Mouse (Mus musculus): ENCODE data around the gene Rpusd1. TPM values are rescaled to one million over a fixed set of nuclear protein-coding genes. Genes with fewer than 3 reads are reported as not detected.
"Not testable (repeated sequence)": the region's sequence is repeated elsewhere in the genome, so short reads cannot be mapped to it uniquely, and the experiment has no call there.

The Rpusd1 gene
- polyA plus RNA-seq, 1 experiment, result 10.1 TPM

DNA sequence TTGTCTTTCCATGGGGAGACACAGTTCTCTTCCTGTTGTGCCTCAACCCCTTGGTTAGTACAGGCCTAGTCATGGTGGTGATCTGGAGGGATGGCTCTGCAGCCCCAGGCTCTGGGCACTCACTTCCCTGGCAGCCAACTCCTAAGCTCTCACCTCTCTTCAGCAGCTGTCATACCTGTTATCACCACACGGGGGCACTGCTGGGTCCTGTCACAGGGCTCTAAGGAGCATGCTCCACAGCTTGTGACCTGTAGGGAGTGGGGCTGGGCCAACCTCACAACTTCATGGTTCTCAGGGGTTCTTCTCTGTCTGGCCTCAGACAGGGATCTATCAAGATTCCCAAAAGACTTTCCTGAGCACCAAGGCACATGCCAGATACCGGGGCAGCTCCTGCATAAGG, 4.6 kb downstream of the Rpusd1 start:
- Histone ChIP-seq H3K27ac (ENCODE audit: insufficient read depth, low read depth, low read length) (no peak overlapping the region), H3K4me1 (ENCODE audit: control insufficient read depth, insufficient read depth, low read length) (peaks cover 4% of the 10 kb centered on the region; the same call in 1 of the 2 replicates), H3K4me3 (ENCODE audit: insufficient read depth, low read length) (no peak overlapping the region)
- no peak for TF ChIP-seq POLR2A (IDR thresholded peaks at IDR 0.05; ENCODE audit: borderline replicate concordance, low read depth, low read length)
- TF ChIP-seq CTCF (IDR thresholded peaks at IDR 0.05; ENCODE audit: low read depth, low read length), result peak; percentile 65

DNA sequence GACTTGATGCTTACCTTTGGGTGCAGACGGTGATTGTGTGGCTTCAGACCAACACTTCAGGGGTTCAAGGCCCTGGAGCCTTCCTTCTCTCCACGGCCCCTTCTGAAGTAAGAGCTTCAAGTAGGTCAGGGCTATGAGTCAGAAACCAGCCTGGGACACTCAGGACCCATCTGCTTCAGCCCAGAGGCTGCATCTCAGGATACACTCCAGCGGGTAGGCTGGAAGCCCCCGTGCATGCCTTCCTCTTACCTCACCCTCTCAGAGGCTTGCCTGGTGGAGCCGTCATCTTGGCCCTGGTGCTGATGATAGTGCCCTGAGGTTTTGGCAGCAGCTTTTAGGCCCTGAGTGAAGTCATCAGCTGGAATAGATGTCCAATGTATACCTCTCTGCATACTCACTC, 7.8 kb downstream of the Rpusd1 start:
- Histone ChIP-seq H3K4me1 (ENCODE audit: control insufficient read depth, insufficient read depth, low read length) (no peaks in the 10 kb centered on the region), H3K4me3 (ENCODE audit: insufficient read depth, low read length) (no peak overlapping the region), H3K27ac (ENCODE audit: insufficient read depth, low read depth, low read length) (no peak overlapping the region)
- TF ChIP-seq CTCF (IDR thresholded peaks at IDR 0.05; ENCODE audit: low read depth, low read length) (no peak), POLR2A (IDR thresholded peaks at IDR 0.05; ENCODE audit: borderline replicate concordance, low read depth, low read length) (no peak)

DNA sequence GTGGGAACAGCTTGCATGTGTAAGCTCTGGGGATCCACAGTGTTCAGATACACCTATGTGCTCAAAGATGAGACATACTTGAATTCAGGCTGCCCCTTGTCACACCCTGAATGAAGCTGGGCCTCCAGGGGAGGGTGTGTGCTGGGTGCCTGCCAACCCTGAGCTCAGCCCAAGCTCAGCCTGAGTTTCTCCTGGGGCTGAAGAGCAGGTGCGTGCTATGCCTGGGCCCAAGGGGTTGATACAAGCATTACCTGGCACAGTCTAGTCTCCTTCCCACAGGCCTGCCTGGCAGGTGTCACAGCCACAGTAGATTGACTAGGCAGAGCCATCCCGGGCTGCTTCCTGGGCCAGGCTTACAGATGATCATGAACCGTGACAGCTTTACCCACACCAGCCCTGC, 8.3 kb downstream of the Rpusd1 start, which contains the start of gene Mslnl:
Gene Mslnl (plus strand): TSS at position 298 of the 400 bp plus-strand sequence.
- Histone ChIP-seq H3K4me1 (ENCODE audit: control insufficient read depth, insufficient read depth, low read length) (no peaks in the 10 kb centered on the region), H3K27ac (ENCODE audit: insufficient read depth, low read depth, low read length) (no peak within 1 kb of the TSS), H3K4me3 (ENCODE audit: insufficient read depth, low read length) (no peak within 1 kb of the TSS)
- TF ChIP-seq POLR2A (IDR thresholded peaks at IDR 0.05; ENCODE audit: borderline replicate concordance, low read depth, low read length), result no peak

DNA sequence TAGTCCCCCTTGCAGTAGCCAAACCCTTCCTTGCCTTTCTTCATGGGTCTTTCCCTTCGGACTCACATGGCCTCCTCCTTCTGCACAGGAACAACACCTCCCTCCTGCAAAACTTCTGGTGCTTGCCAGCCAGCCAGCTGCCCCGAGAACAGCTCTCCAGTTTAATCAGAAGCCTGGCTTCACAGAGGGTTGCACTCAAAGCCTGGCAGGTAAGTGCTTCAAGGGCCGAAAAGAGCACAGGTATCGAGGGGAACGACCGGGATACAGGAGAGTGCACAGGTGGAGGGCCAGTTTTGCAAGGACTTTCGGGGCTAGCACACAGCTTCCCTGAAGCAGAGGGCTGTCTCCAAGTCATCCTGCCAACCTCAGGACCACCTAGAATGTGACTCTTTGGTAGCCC, 11.4 kb downstream of the Rpusd1 start:
- no peak overlapping the region for H3K4me3 ChIP-seq (ENCODE audit: insufficient read depth, low read length)
- H3K4me1 ChIP-seq (ENCODE audit: control insufficient read depth, insufficient read depth, low read length), result no peaks in the 10 kb centered on the region
- H3K27ac ChIP-seq (ENCODE audit: insufficient read depth, low read depth, low read length), result no peak overlapping the region
- no peak for TF ChIP-seq POLR2A (IDR thresholded peaks at IDR 0.05; ENCODE audit: borderline replicate concordance, low read depth, low read length)
- no peak for TF ChIP-seq CTCF (IDR thresholded peaks at IDR 0.05; ENCODE audit: low read depth, low read length)

DNA sequence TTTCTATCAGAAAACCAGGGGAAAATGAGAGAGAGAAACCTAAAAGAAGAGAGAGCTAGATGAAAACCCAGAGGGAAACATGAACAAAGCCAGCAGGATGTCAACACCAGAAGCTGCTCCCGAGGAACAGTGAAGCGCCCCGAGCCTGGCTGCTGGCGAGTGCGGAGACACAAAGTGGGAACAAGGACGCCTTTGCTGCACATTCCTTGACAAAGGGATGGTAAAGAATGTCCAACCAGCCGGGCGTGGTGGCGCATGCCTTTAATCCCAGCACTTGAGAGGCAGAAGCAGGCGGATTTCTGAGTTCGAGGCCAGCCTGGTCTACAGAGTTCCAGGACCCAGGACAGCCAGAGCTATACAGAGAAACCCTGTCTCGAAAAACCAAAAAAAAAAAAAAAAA, 14.0 kb downstream of the Rpusd1 start:
- H3K4me3 ChIP-seq (ENCODE audit: insufficient read depth, low read length); H3K27ac ChIP-seq (ENCODE audit: insufficient read depth, low read depth, low read length); H3K4me1 ChIP-seq (ENCODE audit: control insufficient read depth, insufficient read depth, low read length): not testable (repeated sequence)

DNA sequence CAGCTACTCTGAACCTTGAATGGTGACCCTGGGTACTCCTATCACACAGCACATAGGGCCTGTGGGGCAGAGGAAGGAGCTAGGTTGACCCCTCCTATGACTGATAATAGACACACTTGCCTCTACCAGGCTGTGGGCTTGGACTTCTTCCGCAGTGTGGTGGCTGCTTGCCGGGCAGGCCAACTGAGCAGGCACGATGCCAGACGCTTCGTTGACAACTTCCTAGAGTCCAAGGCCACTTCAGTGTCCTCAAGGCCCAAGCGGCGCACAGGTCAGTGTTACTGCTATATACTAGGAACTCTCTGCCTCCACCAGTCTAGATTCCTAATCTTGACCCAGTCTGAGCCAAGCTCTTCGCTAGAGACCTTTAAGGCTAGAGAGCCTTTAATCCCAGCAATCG, 16.4 kb downstream of the Rpusd1 start:
- no peak for TF ChIP-seq CTCF (IDR thresholded peaks at IDR 0.05; ENCODE audit: low read depth, low read length)
- no peak for TF ChIP-seq POLR2A (IDR thresholded peaks at IDR 0.05; ENCODE audit: borderline replicate concordance, low read depth, low read length)
- no peaks in the 10 kb centered on the region for H3K4me1 ChIP-seq (ENCODE audit: control insufficient read depth, insufficient read depth, low read length)
- no peak overlapping the region for H3K4me3 ChIP-seq (ENCODE audit: insufficient read depth, low read length)
- no peak overlapping the region for H3K27ac ChIP-seq (ENCODE audit: insufficient read depth, low read depth, low read length)

DNA sequence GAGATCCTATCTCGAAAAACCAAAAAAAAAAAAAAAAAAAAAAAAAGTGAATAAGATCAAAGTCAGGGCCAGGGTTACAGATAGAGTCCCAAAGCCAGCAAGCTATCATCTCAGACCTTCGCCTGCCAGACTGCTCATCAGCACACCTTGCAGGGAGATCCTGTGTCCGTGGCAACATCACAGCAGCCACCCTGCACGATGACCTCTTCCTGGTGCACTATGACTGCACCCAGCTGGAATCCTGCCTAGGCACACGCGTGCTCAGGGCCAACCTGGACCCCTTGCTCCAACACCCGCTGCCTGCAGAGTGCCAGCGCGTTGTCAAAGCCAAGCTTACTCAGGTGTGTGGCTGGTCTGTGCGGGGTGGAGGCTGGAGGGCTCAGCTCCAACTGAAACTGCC, 16.8 kb downstream of the Rpusd1 start:
- Histone ChIP-seq H3K4me3 (ENCODE audit: insufficient read depth, low read length) (no peak overlapping the region), H3K4me1 (ENCODE audit: control insufficient read depth, insufficient read depth, low read length) (no peaks in the 10 kb centered on the region), H3K27ac (ENCODE audit: insufficient read depth, low read depth, low read length) (no peak overlapping the region)
- TF ChIP-seq CTCF (IDR thresholded peaks at IDR 0.05; ENCODE audit: low read depth, low read length) (no peak), POLR2A (IDR thresholded peaks at IDR 0.05; ENCODE audit: borderline replicate concordance, low read depth, low read length) (no peak)

DNA sequence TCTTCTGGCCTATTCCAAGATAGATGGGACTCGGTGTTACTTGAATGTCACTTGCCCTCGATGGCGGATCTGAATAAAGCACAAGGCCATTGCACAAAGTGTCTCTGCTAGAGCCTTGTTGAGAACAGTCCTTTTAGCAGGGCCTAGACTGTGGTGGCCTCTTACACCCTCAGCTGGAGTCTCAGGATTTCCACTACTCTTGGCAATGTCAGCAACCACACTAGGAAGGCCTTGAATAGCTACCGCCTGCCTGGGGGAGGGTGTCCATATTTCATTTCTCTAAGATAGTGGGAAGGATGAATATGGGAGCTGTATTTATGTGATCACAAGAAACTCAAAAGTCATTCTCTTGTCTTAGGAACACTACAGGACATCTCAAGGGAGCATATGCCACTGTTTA, 20.8 kb downstream of the Rpusd1 start:
- no peak for TF ChIP-seq CTCF (IDR thresholded peaks at IDR 0.05; ENCODE audit: low read depth, low read length)
- no peak for TF ChIP-seq POLR2A (IDR thresholded peaks at IDR 0.05; ENCODE audit: borderline replicate concordance, low read depth, low read length)
- no peak overlapping the region for H3K4me3 ChIP-seq (ENCODE audit: insufficient read depth, low read length)
- H3K4me1 ChIP-seq (ENCODE audit: control insufficient read depth, insufficient read depth, low read length), result no peaks in the 10 kb centered on the region
- no peak overlapping the region for H3K27ac ChIP-seq (ENCODE audit: insufficient read depth, low read depth, low read length)

DNA sequence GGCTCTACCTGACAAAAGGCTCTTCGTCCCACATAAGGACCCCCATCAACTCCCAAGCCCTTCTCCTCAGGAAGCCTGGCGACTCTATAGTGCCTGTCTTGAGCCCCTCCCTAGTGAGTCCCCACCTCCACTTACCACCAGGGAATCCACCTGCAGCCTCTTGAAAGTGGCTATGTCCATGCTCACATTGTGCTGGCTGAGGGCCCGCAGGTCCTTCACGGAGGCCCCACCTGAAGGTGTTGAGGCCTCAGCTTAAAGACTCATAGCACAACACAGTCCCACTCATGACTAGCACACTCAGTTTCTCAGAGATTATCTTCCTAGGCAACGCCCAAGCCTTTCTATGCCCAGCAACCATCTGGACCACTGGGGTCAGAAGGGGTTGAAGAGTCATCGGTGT, 21.8 kb downstream of the Rpusd1 start:
- H3K4me3 ChIP-seq (ENCODE audit: insufficient read depth, low read length), result no peak overlapping the region
- TF ChIP-seq POLR2A (IDR thresholded peaks at IDR 0.05; ENCODE audit: borderline replicate concordance, low read depth, low read length) (no peak), CTCF (IDR thresholded peaks at IDR 0.05; ENCODE audit: low read depth, low read length) (no peak)
- H3K4me1 ChIP-seq (ENCODE audit: control insufficient read depth, insufficient read depth, low read length), result no peaks in the 10 kb centered on the region
- H3K27ac ChIP-seq (ENCODE audit: insufficient read depth, low read depth, low read length), result no peak overlapping the region

DNA sequence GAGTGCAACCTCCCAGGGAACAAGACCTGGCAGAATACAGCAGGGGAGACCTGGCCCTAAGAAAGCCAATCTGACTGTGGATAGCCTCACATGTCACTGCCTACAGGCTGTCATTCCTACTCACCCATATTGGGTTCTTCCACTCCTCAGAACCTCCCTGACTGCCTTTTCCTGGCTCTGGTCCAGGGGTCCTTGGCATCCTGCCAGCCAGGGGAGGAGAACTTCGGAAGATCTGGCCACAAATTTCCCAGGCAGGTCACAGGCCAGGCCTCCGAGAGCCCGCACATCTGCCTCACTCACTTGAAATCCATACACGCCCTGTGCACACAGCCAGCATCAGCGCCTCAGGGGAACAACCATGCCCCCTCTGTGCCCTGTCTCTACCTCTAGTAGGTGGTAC, 24.0 kb downstream of the Rpusd1 start:
- Histone ChIP-seq H3K27ac (ENCODE audit: insufficient read depth, low read depth, low read length) (no peak overlapping the region), H3K4me1 (ENCODE audit: control insufficient read depth, insufficient read depth, low read length) (no peaks in the 10 kb centered on the region), H3K4me3 (ENCODE audit: insufficient read depth, low read length) (no peak overlapping the region)
- TF ChIP-seq CTCF (IDR thresholded peaks at IDR 0.05; ENCODE audit: low read depth, low read length), result no peak
- TF ChIP-seq POLR2A (IDR thresholded peaks at IDR 0.05; ENCODE audit: borderline replicate concordance, low read depth, low read length), result no peak

DNA sequence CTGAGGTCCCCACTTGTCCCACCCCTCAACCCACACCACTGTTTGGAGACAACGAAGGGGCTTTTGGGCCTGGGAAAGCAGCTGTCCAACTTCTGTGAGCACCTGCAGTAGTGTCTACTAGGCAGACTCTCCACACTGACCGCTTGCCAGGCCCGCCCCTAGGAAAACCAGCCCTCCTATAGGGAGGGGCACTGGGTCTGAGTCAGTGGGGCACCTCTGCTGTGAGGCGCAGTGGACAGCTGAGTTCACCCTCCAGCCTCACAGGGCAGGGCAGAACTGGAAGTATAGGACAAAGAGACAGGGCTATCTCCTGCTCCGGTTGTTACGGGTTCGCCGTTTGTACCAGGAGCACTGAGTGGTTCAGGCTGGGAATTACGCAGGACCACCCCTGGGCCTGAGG, 26.8 kb downstream of the Rpusd1 start, which contains the start of gene Msln:
Gene Msln (minus strand): TSS at position 138 of the 400 bp plus-strand sequence.
- H3K27ac ChIP-seq (ENCODE audit: insufficient read depth, low read depth, low read length), result no peak within 1 kb of the TSS
- H3K4me1 ChIP-seq (ENCODE audit: control insufficient read depth, insufficient read depth, low read length), result no peaks in the 10 kb centered on the region
- H3K4me3 ChIP-seq (ENCODE audit: insufficient read depth, low read length), result no peak within 1 kb of the TSS
- TF ChIP-seq POLR2A (IDR thresholded peaks at IDR 0.05; ENCODE audit: borderline replicate concordance, low read depth, low read length), result no peak

All from bone marrow macrophage, adult 2 months (primary cell).